ENCODE assay signal across 21 mouse cellular contexts in genomic region chr16:72276390-72277074, GRCm38 (mm10). TPM values are rescaled to one million over a fixed set of nuclear protein-coding genes. Genes with fewer than 3 reads are reported as not detected.
DNase-seq lines count a peak whose midpoint lies in the region; ATAC-seq and TF ChIP-seq lines count a peak whose summit lies in the region.
"Had no signal": no experiment of that assay in that cellular context is flagged by ENCODE, and none has a peak within 500 bp of the region (broad histone marks: within the 10 kb centered on the region; RNA-seq: fewer than 3 reads in every experiment).

No protein-coding gene starts in this region.

- 72% methylated on average over 3 of the region's 3 CpGs for WGBS in intestine, embryonic 15.5 days
- WGBS in intestine, embryonic 16.5 days = 79% methylated on average over 3 of the region's 3 CpGs
- WGBS in intestine, postnatal 0 days = 56% methylated on average over 3 of the region's 3 CpGs
- WGBS in heart, embryonic 10.5 days = 87% methylated on average over 3 of the region's 3 CpGs

- H3K27me3 ChIP-seq in intestine, embryonic 15.5 days (replicated peaks) = no peaks in the 10 kb centered on the region
- H3K27me3 ChIP-seq in intestine, embryonic 16.5 days (replicated peaks; ENCODE audit: control insufficient read depth, insufficient read depth, low read length) = no peaks in the 10 kb centered on the region
- no peaks in the 10 kb centered on the region for H3K27me3 ChIP-seq in intestine, postnatal 0 days (replicated peaks; ENCODE audit: control insufficient read depth, insufficient read depth, low read length)
- H3K27me3 ChIP-seq in heart, embryonic 10.5 days (ENCODE audit: insufficient read depth, poor library complexity, severe bottlenecking) = no peaks in the 10 kb centered on the region
- H3K27me3 ChIP-seq: CH12.LX, Patski had no signal

- H3K9me3 ChIP-seq in intestine, embryonic 15.5 days = no peaks in the 10 kb centered on the region
- no peaks in the 10 kb centered on the region for H3K9me3 ChIP-seq in intestine, embryonic 16.5 days (ENCODE audit: control insufficient read depth, low read length)
- no peaks in the 10 kb centered on the region for H3K9me3 ChIP-seq in intestine, postnatal 0 days (ENCODE audit: control insufficient read depth)
- H3K9me3 ChIP-seq in heart, embryonic 10.5 days = no peaks in the 10 kb centered on the region

- no peak for TF ChIP-seq CTCF in intestine, postnatal 0 days (IDR thresholded peaks at IDR 0.05; ENCODE audit: low read depth)

- peak; percentile 65 for ATAC-seq in intestine, embryonic 15.5 days
- ATAC-seq in intestine, embryonic 16.5 days = peak; percentile 91
- ATAC-seq in intestine, postnatal 0 days = peak; percentile 86
- ATAC-seq: activated CD4-positive, CD25-positive, alpha-beta regulatory T cell, adult 4 months; CD4-positive, CD25-positive, alpha-beta regulatory T cell, adult 4 months; Patski had no signal

- DNase-seq in frontal cortex, postnatal 10 days (ENCODE audit: low spot score in 2 of 2) = no peak
- DNase-seq in kidney, adult 8-10 months = no peak
- no peak for DNase-seq in heart, embryonic 10.5 days (ENCODE audit: low spot score)
- DNase-seq: adrenal gland, adult 2 months; adrenal gland, adult 8-10 months; adrenal gland, postnatal 10 days; adrenal gland, postnatal 14 days; adrenal gland, postnatal 25 days; adrenal gland, postnatal 36 days; B cell, adult 2 months; cerebellum, adult 11 months; cerebellum, adult 11-12 months; cerebellum, adult 18-20 months had no signal

- no peaks in the 10 kb centered on the region for H3K4me1 ChIP-seq in intestine, embryonic 15.5 days (replicated peaks)
- no peaks in the 10 kb centered on the region for H3K4me1 ChIP-seq in intestine, embryonic 16.5 days (ENCODE audit: control insufficient read depth, insufficient read depth, low read length)
- no peaks in the 10 kb centered on the region; the same call in 1 of the 2 replicates for H3K4me1 ChIP-seq in intestine, postnatal 0 days (replicated peaks; ENCODE audit: control insufficient read depth, insufficient read depth, low read length)
- H3K4me1 ChIP-seq in heart, embryonic 10.5 days = no peaks in the 10 kb centered on the region

- no peak overlapping the region for H3K4me2 ChIP-seq in intestine, embryonic 15.5 days (replicated peaks)
- no peak overlapping the region for H3K4me2 ChIP-seq in intestine, embryonic 16.5 days (ENCODE audit: low read depth, low read length)
- no peak overlapping the region for H3K4me2 ChIP-seq in intestine, postnatal 0 days (replicated peaks; ENCODE audit: low read depth)

- no peaks in the 10 kb centered on the region for H3K36me3 ChIP-seq in intestine, embryonic 15.5 days
- H3K36me3 ChIP-seq in intestine, embryonic 16.5 days (ENCODE audit: control insufficient read depth, insufficient read depth, low read length) = no peaks in the 10 kb centered on the region
- H3K36me3 ChIP-seq in intestine, postnatal 0 days (ENCODE audit: control insufficient read depth, insufficient read depth) = no peaks in the 10 kb centered on the region
- H3K36me3 ChIP-seq in heart, embryonic 10.5 days = no peaks in the 10 kb centered on the region
- H3K36me3 ChIP-seq: G1E had no signal

- no peak overlapping the region for H3K27ac ChIP-seq in intestine, embryonic 15.5 days
- no peak overlapping the region for H3K27ac ChIP-seq in intestine, embryonic 16.5 days (ENCODE audit: low read length)
- H3K27ac ChIP-seq in intestine, postnatal 0 days (ENCODE audit: low read depth, low read length) = no peak overlapping the region
- no peak overlapping the region for H3K27ac ChIP-seq in heart, embryonic 10.5 days

- H3K9ac ChIP-seq in intestine, embryonic 15.5 days = no peak overlapping the region
- no peak overlapping the region for H3K9ac ChIP-seq in intestine, embryonic 16.5 days (ENCODE audit: low read depth, low read length)
- H3K9ac ChIP-seq in intestine, postnatal 0 days (ENCODE audit: low read depth, low read length) = no peak overlapping the region

- no peak overlapping the region for H3K4me3 ChIP-seq in intestine, embryonic 15.5 days (replicated peaks)
- H3K4me3 ChIP-seq in intestine, embryonic 16.5 days (ENCODE audit: low read length) = no peak overlapping the region
- no peak overlapping the region for H3K4me3 ChIP-seq in intestine, postnatal 0 days (ENCODE audit: low read depth, low read length)
- H3K4me3 ChIP-seq in heart, embryonic 10.5 days = no peak overlapping the region

RNA-seq across cellular contexts. Expression of gene Robo1, which starts 31.6 kb away (rescaled TPM):
- polyA plus RNA-seq in intestine, embryonic 15.5 days (2015; fragmentation: Nextera tagmentation; extraction: Ambion mirVana) = 15.7 and 18.2 TPM in 2 replicates
- polyA plus RNA-seq in intestine, embryonic 16.5 days (2015; fragmentation: Nextera tagmentation; extraction: Ambion mirVana) = 10.9 and 11.5 TPM in 2 replicates
- polyA plus RNA-seq in intestine, postnatal 0 days (2015; fragmentation: Nextera tagmentation; extraction: Ambion mirVana) = 2.6 and 2.7 TPM in 2 replicates
- 20.8 and 30.6 TPM in 2 replicates for polyA plus RNA-seq in heart, embryonic 10.5 days (2016; fragmentation: Nextera tagmentation; extraction: Ambion mirVana)
- polyA plus RNA-seq: activated CD4-positive, CD25-positive, alpha-beta regulatory T cell, adult 4 months; G1E; Patski had no signal
